ENCODE assay signal across 8 mouse cellular contexts in genomic region chr7:63938914-63939396, GRCm38 (mm10). TPM values are rescaled to one million over a fixed set of nuclear protein-coding genes. Genes with fewer than 3 reads are reported as not detected.
A peak's percentile ranks its signal among the peaks of the same experiment; 100 is the strongest.
DNase-seq lines count a peak whose midpoint lies in the region; ATAC-seq and TF ChIP-seq lines count a peak whose summit lies in the region.

Klf13 (minus strand) TSS chr7:63938915.

- no peaks in the 10 kb centered on the region for H3K27me3 ChIP-seq in G1E (ENCODE audit: insufficient read depth, low read length)
- no peaks in the 10 kb centered on the region for H3K27me3 ChIP-seq in cerebellum, adult 2 months (ENCODE audit: control insufficient read depth, insufficient read depth, low read length)
- H3K27me3 ChIP-seq in forebrain, postnatal 0 days (ENCODE audit: insufficient read depth, low read length), result no peaks in the 10 kb centered on the region
- no peaks in the 10 kb centered on the region for H3K27me3 ChIP-seq in lung, embryonic 15.5 days

- peak within 1 kb of the TSS; percentile 99 for H3K4me2 ChIP-seq in forebrain, postnatal 0 days (ENCODE audit: low read depth)
- H3K4me2 ChIP-seq in lung, embryonic 15.5 days, result peak within 1 kb of the TSS; percentile 76

- ATAC-seq in G1E (ENCODE audit: extremely low read depth, insufficient number of reproducible peaks, low FRiP score, poor library complexity, severe bottlenecking), result peak; percentile 71
- ATAC-seq in forebrain, postnatal 0 days, result peak; percentile 95
- ATAC-seq in lung, embryonic 15.5 days (ENCODE audit: borderline replicate concordance, extremely low read depth, low FRiP score, low TSS enrichment), result peak; percentile 92

- H3K4me1 ChIP-seq in G1E (ENCODE audit: insufficient read depth, low read depth, low read length), result peaks cover 59% of the 10 kb centered on the region
- H3K4me1 ChIP-seq in cerebellum, adult 2 months (ENCODE audit: control insufficient read depth, insufficient read depth, low read length), result peaks cover 8% of the 10 kb centered on the region
- peaks cover 24% of the 10 kb centered on the region for H3K4me1 ChIP-seq in forebrain, postnatal 0 days (ENCODE audit: insufficient read depth)
- peaks cover 30% of the 10 kb centered on the region for H3K4me1 ChIP-seq in lung, embryonic 15.5 days

- peak within 1 kb of the TSS; percentile 100 for H3K27ac ChIP-seq in cerebellum, adult 2 months (ENCODE audit: insufficient read depth, low read length)
- H3K27ac ChIP-seq in forebrain, postnatal 0 days (ENCODE audit: low read depth, low read length), result peak within 1 kb of the TSS; percentile 92
- H3K27ac ChIP-seq in lung, embryonic 15.5 days, result peak within 1 kb of the TSS; percentile 98

- DNase-seq in G1E (ENCODE audit: low spot score), result peak; percentile 97
- peak; percentile 97 to 99 for DNase-seq in cerebellum, adult 2 months
- peak; percentile 99 for DNase-seq in forebrain, postnatal 0 days
- peak; percentile 97 for DNase-seq in heart, postnatal 4 days
- peak; percentile 98 to 99 for DNase-seq in layer of hippocampus, adult 8-10 months (ENCODE audit: low spot score in 2 of 2)
- peak; percentile 98 for DNase-seq in ovary, adult 18-20 months (ENCODE audit: low spot score)
- DNase-seq in thymus, postnatal 0 days (ENCODE audit: low spot score), result peak; percentile 100

- TF ChIP-seq CTCF in G1E (IDR thresholded peaks at IDR 0.05; ENCODE audit: low read depth, low read length), result no peak
- no peak for TF ChIP-seq CTCF in cerebellum, adult 2 months (IDR thresholded peaks at IDR 0.05; ENCODE audit: borderline replicate concordance, insufficient read depth, low read depth, low read length)
- peak; percentile 16; the same call in 1 of the 2 replicates for TF ChIP-seq CTCF in forebrain, postnatal 0 days (IDR thresholded peaks at IDR 0.05; ENCODE audit: low read depth)

- under 1% methylated on average over 50 of the region's 50 CpGs for WGBS in cerebellum, adult 2 months
- under 1% methylated on average over 46 of the region's 50 CpGs for WGBS in forebrain, postnatal 0 days
- WGBS in lung, embryonic 15.5 days, result under 1% methylated on average over 49 of the region's 50 CpGs

- TF ChIP-seq POLR2A in cerebellum, adult 2 months (IDR thresholded peaks at IDR 0.05; ENCODE audit: borderline replicate concordance, insufficient read depth, low read length), result peak; percentile 94

- peaks cover 13% of the 10 kb centered on the region for H3K36me3 ChIP-seq in G1E (replicated peaks)
- H3K36me3 ChIP-seq in forebrain, postnatal 0 days (ENCODE audit: insufficient read depth), result no peaks in the 10 kb centered on the region
- no peaks in the 10 kb centered on the region for H3K36me3 ChIP-seq in lung, embryonic 15.5 days

- H3K9me3 ChIP-seq in G1E (replicated peaks), result no peaks in the 10 kb centered on the region
- no peaks in the 10 kb centered on the region for H3K9me3 ChIP-seq in forebrain, postnatal 0 days (ENCODE audit: low read length)
- H3K9me3 ChIP-seq in lung, embryonic 15.5 days, result no peaks in the 10 kb centered on the region

- H3K4me3 ChIP-seq in G1E (ENCODE audit: low read depth, low read length), result peak within 1 kb of the TSS; percentile 93
- H3K4me3 ChIP-seq in cerebellum, adult 2 months (replicated peaks; ENCODE audit: insufficient read depth, low read depth, low read length), result peak within 1 kb of the TSS; percentile 85
- peak within 1 kb of the TSS; percentile 93 for H3K4me3 ChIP-seq in forebrain, postnatal 0 days (ENCODE audit: low read depth, low read length)
- peak within 1 kb of the TSS; percentile 81 for H3K4me3 ChIP-seq in lung, embryonic 15.5 days

- H3K9ac ChIP-seq in forebrain, postnatal 0 days, result peak within 1 kb of the TSS; percentile 91
- peak within 1 kb of the TSS; percentile 82 for H3K9ac ChIP-seq in lung, embryonic 15.5 days

RNA-seq across cellular contexts. Expression of gene Klf13, which starts in this region (rescaled TPM):
- 86.9 and 89.5 TPM in 2 replicates for total RNA-seq in G1E (2014; fragmentation: Nextera tagmentation)
- 14.6 and 16.3 TPM in 2 replicates for total RNA-seq in G1E (2017)
- 57.2 and 68.1 TPM in 2 replicates for polyA plus RNA-seq in G1E (2012)
- 60.8 and 68.9 TPM in 2 replicates for polyA plus RNA-seq in cerebellum, adult 2 months (2012; rRNA removed)
- total RNA-seq in forebrain, postnatal 0 days (2014; rRNA removed), result 25.5 and 32.0 TPM in 2 replicates
- polyA plus RNA-seq in forebrain, postnatal 0 days (2015; fragmentation: Nextera tagmentation; extraction: Ambion mirVana), result 24.8 and 32.0 TPM in 2 replicates
- total RNA-seq in heart, postnatal 4 days (2021), result 10 to 100 TPM; 52.1 to 53.2 TPM
- 100 to 1,000 TPM; 169 to 188 (median 176) TPM for total RNA-seq in layer of hippocampus, adult 8-10 months (2022)
- 34.4 and 35.1 TPM in 2 replicates for polyA plus RNA-seq in lung, embryonic 15.5 days (2015; fragmentation: Nextera tagmentation; extraction: Ambion mirVana)
- 95.1 and 134 TPM in 2 replicates for polyA plus RNA-seq in thymus, postnatal 0 days (2015; fragmentation: Nextera tagmentation; extraction: Ambion mirVana)

Comparison
In these comparisons a context has a peak if more than half of its experiments do, and no peak if none do; other contexts are left out.
1. Peak in every context shown above with its lines: DNase-seq, ATAC-seq, H3K4me3 ChIP-seq and H3K27ac ChIP-seq.